Mouse (Mus musculus) megakaryocyte-erythroid progenitor cell, adult 5-6 weeks (primary cell): ENCODE results near the gene Clps. TPM values are rescaled to one million over a fixed set of nuclear protein-coding genes. Genes with fewer than 3 reads are reported as not detected.

Source experiments
- total RNA-seq, 2 experiments: library from RNA; stranded (forward) in 1 of 2; stranded (reverse) in 1 of 2; fragments of 200-1000, 215-1000 nt in 1 of 2; fragments of >200 nt in 1 of 2; fragmentation: Nextera tagmentation in 1 of 2; gene quantifications; 2 replicates each; pipeline ENCODE4 v1.2.3; 2014 to 2017

Gene Clps
- total RNA-seq, 2 experiments from 2014 or later: not detected

Other genes starting within 250 kb of the Clps start
- gene Fance, start 247.2 kb downstream of the Clps start, total RNA-seq (2014; fragmentation: Nextera tagmentation): 47.6 and 82.8 TPM in 2 replicates
- 21.0 and 56.9 TPM in 2 replicates for gene Fance, start 247.2 kb downstream of the Clps start, total RNA-seq (2017)
- gene Rpl10a, start 232.3 kb downstream of the Clps start, total RNA-seq (2014; fragmentation: Nextera tagmentation): 3,438 and 3,746 TPM in 2 replicates
- gene Rpl10a, start 232.3 kb downstream of the Clps start, total RNA-seq (2017): 861 and 1,170 TPM in 2 replicates
- 0.20 and 0.37 TPM in 2 replicates for gene Tead3, start 209.9 kb downstream of the Clps start, total RNA-seq (2014; fragmentation: Nextera tagmentation)
- gene Tead3, start 209.9 kb downstream of the Clps start, total RNA-seq (2017): 0.30 TPM in 1 of 2 replicates, not detected in the other
- gene Tulp1, start 195.5 kb downstream of the Clps start, total RNA-seq (2014; fragmentation: Nextera tagmentation): not detected in 2 replicates
- 0.99 TPM in 1 of 2 replicates, not detected in the other for gene Tulp1, start 195.5 kb downstream of the Clps start, total RNA-seq (2017)
- 19.8 and 32.3 TPM in 2 replicates for gene Fkbp5, start 43.2 kb downstream of the Clps start, total RNA-seq (2014; fragmentation: Nextera tagmentation)
- gene Fkbp5, start 43.2 kb downstream of the Clps start, total RNA-seq (2017): 19.9 and 25.1 TPM in 2 replicates
- not detected in 2 replicates for gene Armc12, start 30.0 kb downstream of the Clps start, total RNA-seq (2014; fragmentation: Nextera tagmentation)
- gene Armc12, start 30.0 kb downstream of the Clps start, total RNA-seq (2017): not detected in 2 replicates
- gene Clpsl2, start 11.4 kb downstream of the Clps start, total RNA-seq (2014; fragmentation: Nextera tagmentation): not detected in 2 replicates
- not detected in 2 replicates for gene Clpsl2, start 11.4 kb downstream of the Clps start, total RNA-seq (2017)
- gene Lhfpl5, start 14.9 kb upstream of the Clps start, total RNA-seq (2014; fragmentation: Nextera tagmentation): not detected in 2 replicates
- gene Lhfpl5, start 14.9 kb upstream of the Clps start, total RNA-seq (2017): not detected in 2 replicates
- gene Srpk1, start 61.9 kb upstream of the Clps start, total RNA-seq (2014; fragmentation: Nextera tagmentation): 141 and 164 TPM in 2 replicates
- gene Srpk1, start 61.9 kb upstream of the Clps start, total RNA-seq (2017): 159 and 165 TPM in 2 replicates
- 1.9 and 3.7 TPM in 2 replicates for gene Slc26a8, start 129.5 kb upstream of the Clps start, total RNA-seq (2014; fragmentation: Nextera tagmentation)
- gene Slc26a8, start 129.5 kb upstream of the Clps start, total RNA-seq (2017): 1.2 TPM in 1 of 2 replicates, not detected in the other
- gene Mapk14, start 130.6 kb upstream of the Clps start, total RNA-seq (2014; fragmentation: Nextera tagmentation): 93.9 and 100 TPM in 2 replicates
- 54.0 and 87.6 TPM in 2 replicates for gene Mapk14, start 130.6 kb upstream of the Clps start, total RNA-seq (2017)
- 8.7 and 12.8 TPM in 2 replicates for gene AC170998.1, start 165.3 kb upstream of the Clps start, total RNA-seq (2014; fragmentation: Nextera tagmentation)
- not detected in 2 replicates for gene AC170998.1, start 165.3 kb upstream of the Clps start, total RNA-seq (2017)
- gene Mapk13, start 208.5 kb upstream of the Clps start, total RNA-seq (2014; fragmentation: Nextera tagmentation): not detected in 2 replicates
- 0.42 TPM in 1 of 2 replicates, not detected in the other for gene Mapk13, start 208.5 kb upstream of the Clps start, total RNA-seq (2017)
- gene Brpf3, start 240.3 kb upstream of the Clps start, total RNA-seq (2014; fragmentation: Nextera tagmentation): 61.1 and 68.0 TPM in 2 replicates
- 5.3 and 6.2 TPM in 2 replicates for gene Brpf3, start 240.3 kb upstream of the Clps start, total RNA-seq (2017)